Mouse (Mus musculus) ES-E14 (cell line): ENCODE measurements around the gene Ptgds.

ENCODE experiments used
- CHD2 ChIP-seq: IDR thresholded peaks from 2 replicates; pipeline ENCODE4 v1.6.1; 2014; ENCODE audit warnings: mild to moderate bottlenecking, low read depth, low read length, inconsistent platforms
- HCFC1 ChIP-seq: IDR thresholded peaks from 2 replicates; pipeline ENCODE4 v1.6.1; 2012; ENCODE audit warnings: low read length, inconsistent platforms, borderline replicate concordance; ENCODE audit not compliant: insufficient read depth
- ZC3H11A ChIP-seq: IDR thresholded peaks from 2 replicates; pipeline ENCODE4 v1.6.1; 2012; ENCODE audit warnings: low read depth, mild to moderate bottlenecking, inconsistent platforms, low read length, borderline replicate concordance
- ZNF384 ChIP-seq: IDR thresholded peaks from 2 replicates; pipeline ENCODE4 v1.6.1; 2012; ENCODE audit warnings: low read depth, low read length, inconsistent platforms

- no peak for TF ChIP-seq HCFC1
- TF ChIP-seq CHD2 = no peak
- TF ChIP-seq ZNF384 = no peak
- no peak for TF ChIP-seq ZC3H11A
These were observed 34.7 kb upstream of the Ptgds start for GRCm38 (mm10) chr2:25504538-25504937.
